Mouse (Mus musculus) forebrain, embryonic 12.5 days (tissue): ENCODE measurements around the gene Ttyh2. TPM values are rescaled to one million over a fixed set of nuclear protein-coding genes. Genes with fewer than 3 reads are reported as not detected.

Experiments
- ATAC-seq: fragments of 200-750 bp; cut with Nextera tagmentation; 2 replicates; pipeline ENCODE4 v1.8.0; 2017; ENCODE audit warnings: moderate TSS enrichment; ENCODE audit not compliant: low FRiP score
- H3K27ac ChIP-seq: fragments of 300-500 bp; sonication (generic); 2 replicates; pipeline ENCODE4 v1.5.1; 2016; ENCODE audit warnings: mild to moderate bottlenecking
- H3K27me3 ChIP-seq: fragments of 300-500 bp; sonication (generic); 2 replicates; pipeline ENCODE4 v1.6.1; 2016; ENCODE audit warnings: mild to moderate bottlenecking
- H3K36me3 ChIP-seq: fragments of 300-500 bp; sonication (generic); replicated peaks from 2 replicates; pipeline ENCODE4 v1.6.1; 2016; ENCODE audit warnings: mild to moderate bottlenecking
- H3K4me1 ChIP-seq: fragments of 300-500 bp; sonication (generic); 2 replicates; pipeline ENCODE4 v1.6.1; 2016
- H3K4me2 ChIP-seq: fragments of 300-500 bp; sonication (generic); 2 replicates; pipeline ENCODE4 v1.6.1; 2016; ENCODE audit warnings: mild to moderate bottlenecking, moderate library complexity
- H3K4me3 ChIP-seq: fragments of 300-500 bp; sonication (generic); replicated peaks from 2 replicates; pipeline ENCODE4 v1.5.1; 2016; ENCODE audit warnings: mild to moderate bottlenecking
- H3K9ac ChIP-seq: fragments of 300-500 bp; sonication (generic); 2 replicates; pipeline ENCODE4 v1.6.1; 2016; ENCODE audit warnings: mild to moderate bottlenecking
- H3K9me3 ChIP-seq: fragments of 300-500 bp; sonication (generic); 2 replicates; pipeline ENCODE4 v1.6.1; 2016
- WGBS: fragments of 180-500 bp; shearing (Covaris S2); methylation state at CpG from one replicate; pipeline ENCODE4 v1.1.7; 2016; 5-methylcytosine and 5-hydroxymethylcytosine counted together
- polyA plus RNA-seq: library from polyadenylated mRNA; unstranded; fragments of >200 nt; fragmentation: Nextera tagmentation; extraction: Ambion mirVana; gene quantifications from 2 replicates; pipeline ENCODE4 v1.2.1, GENCODE M21; 2016

Ttyh2 gene
- polyA plus RNA-seq, 1 experiment from 2014 or later, result 11.8 TPM

DNA sequence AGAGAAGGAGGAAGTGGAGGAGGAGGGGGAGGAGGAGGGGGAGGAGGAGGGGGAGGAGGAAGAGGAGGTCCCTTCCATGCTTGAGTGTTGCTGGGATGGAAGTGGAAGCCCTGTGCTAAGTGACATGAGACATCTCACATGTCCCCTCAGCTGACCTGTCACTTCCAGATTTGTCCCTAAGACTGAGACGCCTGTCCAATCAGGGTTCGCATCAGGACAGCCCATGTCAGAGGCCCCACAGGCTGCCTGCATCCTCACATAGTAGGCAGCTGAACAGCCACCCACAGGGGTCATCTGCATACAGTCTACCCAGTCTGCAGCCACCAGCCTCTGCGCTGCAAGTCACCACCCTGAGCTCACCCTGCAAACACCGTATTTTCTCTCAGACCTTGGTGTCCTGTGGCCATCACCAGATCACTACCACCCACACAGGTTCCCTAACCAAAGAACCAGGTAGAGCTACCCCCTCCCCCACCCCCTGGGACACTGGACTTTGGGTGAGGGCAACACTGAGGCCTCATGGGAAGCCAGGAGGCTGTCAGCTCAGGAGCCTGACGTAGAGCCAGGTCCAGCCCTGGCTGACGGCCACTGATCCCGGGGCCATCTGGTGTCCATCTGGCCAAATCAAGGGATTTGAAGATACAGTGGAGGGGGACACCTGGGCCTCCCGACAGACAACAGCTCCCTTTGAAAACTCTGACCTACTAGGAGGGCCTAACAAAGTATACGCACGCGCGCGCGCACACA lies 9.6 kb downstream of the Ttyh2 start:
- H3K4me1 ChIP-seq, result peaks cover 23% of the 10 kb centered on the region
- no peaks in the 10 kb centered on the region for H3K27me3 ChIP-seq
- no peaks in the 10 kb centered on the region for H3K9me3 ChIP-seq
- H3K4me2 ChIP-seq, result no peak overlapping the region
- no peak overlapping the region for H3K9ac ChIP-seq
- no peaks in the 10 kb centered on the region for H3K36me3 ChIP-seq
- WGBS, result 80% methylated on average over 14 of the region's 14 CpGs
- H3K4me3 ChIP-seq, result no peak overlapping the region
- H3K27ac ChIP-seq, result no peak overlapping the region
- no peak for ATAC-seq

DNA sequence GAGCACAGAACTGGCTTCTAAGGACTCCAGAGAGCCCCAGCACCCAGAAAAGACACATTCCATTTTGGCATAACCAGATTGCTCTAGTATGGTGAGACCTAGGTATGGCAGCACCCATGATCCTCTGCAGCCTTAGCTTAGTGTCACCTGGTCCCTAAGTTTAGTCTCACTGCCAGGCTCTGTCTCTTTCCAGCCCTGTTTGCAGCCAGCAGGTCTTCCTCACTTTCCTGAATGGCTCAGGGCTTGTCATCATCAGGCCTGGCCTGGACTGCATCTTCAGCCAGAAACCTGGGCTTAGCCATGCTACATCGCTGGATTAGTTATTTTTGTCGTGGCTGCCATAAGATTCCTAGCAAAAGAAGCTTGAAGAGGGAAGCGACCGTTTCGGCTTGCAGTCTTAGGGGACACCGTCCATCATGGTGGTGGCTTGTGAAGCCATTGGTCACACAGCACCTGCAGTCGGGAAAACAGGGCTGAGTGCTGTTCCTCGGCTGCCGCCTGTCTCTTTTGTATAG lies 10.4 kb downstream of the Ttyh2 start:
- Histone ChIP-seq H3K9ac (no peak overlapping the region), H3K4me3 (no peak overlapping the region), H3K4me1 (peaks cover 18% of the 10 kb centered on the region), H3K4me2 (no peak overlapping the region), H3K27me3 (no peaks in the 10 kb centered on the region), H3K9me3 (no peaks in the 10 kb centered on the region), H3K27ac (no peak overlapping the region), H3K36me3 (peaks cover 6% of the 10 kb centered on the region; the same call in 1 of the 2 replicates)
- 83% methylated on average over 9 of the region's 9 CpGs for WGBS
- ATAC-seq, result no peak

DNA sequence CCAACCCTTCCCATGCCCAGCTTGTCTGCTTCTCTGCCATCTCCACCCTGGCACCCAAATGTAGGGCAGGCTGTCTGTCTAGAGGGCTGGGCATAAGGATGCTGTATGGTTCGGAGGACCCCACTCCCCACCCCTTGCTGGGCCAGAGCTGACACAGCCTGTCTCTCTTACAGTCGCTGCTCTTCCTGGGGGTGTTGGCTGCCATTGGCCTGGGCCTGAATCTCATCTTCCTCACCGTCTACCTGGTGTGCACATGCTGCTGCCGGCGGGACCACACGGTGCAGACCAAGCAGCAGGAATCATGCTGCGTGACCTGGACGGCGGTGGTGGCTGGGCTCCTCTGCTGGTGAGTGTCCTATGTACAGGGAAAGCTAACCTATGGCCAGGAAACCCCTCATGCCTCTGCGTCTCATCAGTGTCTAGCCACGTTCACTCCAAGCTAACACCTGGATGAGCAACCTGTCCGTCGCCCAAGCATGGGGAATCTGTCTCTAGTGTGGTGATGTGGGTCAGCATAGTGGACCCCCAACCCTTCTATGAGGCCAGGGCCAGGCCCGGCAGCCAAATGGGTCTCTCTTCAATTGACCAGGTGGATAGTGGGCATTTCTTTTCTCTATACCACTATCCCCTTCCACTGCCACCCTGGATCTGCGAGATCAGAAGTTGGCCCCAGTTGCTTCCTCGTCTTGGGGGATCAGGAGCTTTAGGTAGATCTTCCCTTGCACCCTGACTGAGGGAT lies 11.2 kb downstream of the Ttyh2 start:
- H3K9ac ChIP-seq, result no peak overlapping the region
- no peaks in the 10 kb centered on the region for H3K27me3 ChIP-seq
- no peak for ATAC-seq
- H3K9me3 ChIP-seq, result no peaks in the 10 kb centered on the region
- 91% methylated on average over 16 of the region's 16 CpGs for WGBS
- H3K4me1 ChIP-seq, result peaks cover 18% of the 10 kb centered on the region
- H3K27ac ChIP-seq, result no peak overlapping the region
- no peak overlapping the region for H3K4me3 ChIP-seq
- no peak overlapping the region for H3K4me2 ChIP-seq
- peaks cover 6% of the 10 kb centered on the region; the same call in 1 of the 2 replicates for H3K36me3 ChIP-seq

- no peak overlapping the region for H3K4me2 ChIP-seq
- no peak overlapping the region for H3K9ac ChIP-seq
- no peaks in the 10 kb centered on the region for H3K9me3 ChIP-seq
- no peak overlapping the region for H3K4me3 ChIP-seq
- H3K27me3 ChIP-seq, result no peaks in the 10 kb centered on the region
- ATAC-seq, result no peak
- H3K36me3 ChIP-seq, result peaks cover 6% of the 10 kb centered on the region; the same call in 1 of the 2 replicates
- 0 out of 2 replicates have a peak overlapping the region, but pooled peaks have one; percentile 15 for H3K27ac ChIP-seq
- H3K4me1 ChIP-seq, result peaks cover 22% of the 10 kb centered on the region
- WGBS, result 73% methylated on average over 9 of the region's 10 CpGs
Observed at GRCm38 (mm10) chr11:114687574-114688188, 12.4 kb downstream of the Ttyh2 start.

GRCm38 (mm10) chr11:114688729-114689128 lies 13.5 kb downstream of the Ttyh2 start:
- H3K36me3 ChIP-seq, result peaks cover 6% of the 10 kb centered on the region; the same call in 1 of the 2 replicates
- 92% methylated on average over 2 of the region's 3 CpGs for WGBS
- H3K27me3 ChIP-seq, result no peaks in the 10 kb centered on the region
- no peaks in the 10 kb centered on the region for H3K9me3 ChIP-seq
- no peak overlapping the region for H3K4me2 ChIP-seq
- H3K4me3 ChIP-seq, result no peak overlapping the region
- H3K9ac ChIP-seq, result no peak overlapping the region
- H3K4me1 ChIP-seq, result peaks cover 23% of the 10 kb centered on the region
- H3K27ac ChIP-seq, result no peak overlapping the region
- ATAC-seq, result no peak

DNA sequence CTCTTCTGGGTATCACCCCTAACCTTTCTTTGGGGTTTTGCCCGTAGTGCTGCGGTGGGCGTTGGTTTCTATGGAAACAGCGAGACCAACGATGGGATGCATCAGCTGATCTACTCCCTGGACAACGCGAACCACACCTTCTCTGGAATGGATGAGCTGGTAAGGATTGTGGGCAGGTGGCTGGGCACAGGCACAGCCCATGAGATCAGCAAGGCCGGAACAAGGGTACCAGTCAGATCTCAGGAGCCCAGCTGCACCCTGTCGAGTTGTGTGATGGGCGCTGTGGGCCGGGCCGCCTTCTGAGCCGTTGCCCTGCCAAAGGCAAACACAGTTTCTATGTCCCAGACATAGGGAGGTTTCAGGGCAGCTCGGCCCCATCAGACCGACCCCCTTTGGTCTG lies 15.0 kb downstream of the Ttyh2 start:
- 93% methylated on average over 15 of the region's 15 CpGs for WGBS

DNA sequence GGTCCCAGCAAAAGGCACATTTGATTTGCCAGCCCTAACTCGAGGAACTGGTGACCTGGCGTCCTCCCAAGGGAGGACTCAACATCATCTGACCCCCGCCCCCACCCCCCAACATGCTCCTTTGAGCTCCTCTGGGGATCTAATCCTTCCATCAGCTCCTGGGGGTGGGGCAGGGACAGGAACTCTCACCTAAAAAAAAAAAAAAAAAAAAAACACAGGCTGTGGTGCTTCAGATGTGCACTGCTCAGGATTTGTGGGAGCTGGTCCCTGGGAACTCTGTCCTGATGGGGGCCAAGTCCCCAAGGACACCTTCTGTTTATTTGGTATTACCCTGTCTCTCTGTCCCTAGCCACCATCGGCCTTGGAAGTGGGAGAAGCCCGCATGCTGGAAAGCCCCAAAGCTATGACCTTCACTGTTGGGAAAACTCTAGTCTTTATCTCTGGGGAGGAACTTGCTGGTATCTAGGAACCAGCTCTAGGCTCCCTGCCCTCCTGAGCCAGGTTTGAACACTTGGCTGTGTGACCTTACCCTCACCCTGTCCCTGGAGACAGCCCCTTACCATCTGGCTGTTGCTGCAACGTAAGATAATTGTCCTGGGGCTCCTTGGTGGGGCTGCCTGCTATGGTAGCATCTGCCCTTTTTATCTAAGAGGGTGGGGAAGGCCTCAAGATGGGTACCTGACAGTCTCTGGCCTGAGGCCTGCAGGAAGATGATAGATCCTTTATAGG lies 16.4 kb downstream of the Ttyh2 start:
- Histone ChIP-seq H3K4me1 (peaks cover 5% of the 10 kb centered on the region), H3K4me3 (no peak overlapping the region), H3K4me2 (no peak overlapping the region), H3K27ac (no peak overlapping the region), H3K27me3 (no peaks in the 10 kb centered on the region), H3K36me3 (peaks cover 8% of the 10 kb centered on the region; the same call in 1 of the 2 replicates), H3K9me3 (no peaks in the 10 kb centered on the region), H3K9ac (no peak overlapping the region)
- no peak for ATAC-seq
- 74% methylated on average over 6 of the region's 6 CpGs for WGBS

More for the DNA sequence above, 15.0 kb downstream of the Ttyh2 start:
- H3K4me1 ChIP-seq, result peaks cover 9% of the 10 kb centered on the region
- no peaks in the 10 kb centered on the region for H3K9me3 ChIP-seq
- H3K4me2 ChIP-seq, result no peak overlapping the region
- H3K4me3 ChIP-seq, result no peak overlapping the region
- H3K9ac ChIP-seq, result no peak overlapping the region
- no peaks in the 10 kb centered on the region for H3K27me3 ChIP-seq
- H3K36me3 ChIP-seq, result peaks cover 6% of the 10 kb centered on the region; the same call in 1 of the 2 replicates
- ATAC-seq, result no peak
- no peak overlapping the region for H3K27ac ChIP-seq

- Histone ChIP-seq H3K36me3 (peaks cover 10% of the 10 kb centered on the region; the same call in 1 of the 2 replicates), H3K4me2 (no peak overlapping the region), H3K4me1 (peaks cover 5% of the 10 kb centered on the region), H3K9ac (no peak overlapping the region), H3K27ac (no peak overlapping the region), H3K27me3 (no peaks in the 10 kb centered on the region), H3K9me3 (no peaks in the 10 kb centered on the region), H3K4me3 (no peak overlapping the region)
- no peak for ATAC-seq
- WGBS, result 47% methylated on average over 7 of the region's 7 CpGs
Observed at GRCm38 (mm10) chr11:114692601-114693000, 17.4 kb downstream of the Ttyh2 start.

- H3K4me2 ChIP-seq, result no peak overlapping the region
- WGBS, result 91% methylated on average over 6 of the region's 6 CpGs
- H3K9me3 ChIP-seq, result no peaks in the 10 kb centered on the region
- no peak overlapping the region for H3K9ac ChIP-seq
- H3K36me3 ChIP-seq, result peaks cover 10% of the 10 kb centered on the region; the same call in 1 of the 2 replicates
- no peaks in the 10 kb centered on the region for H3K27me3 ChIP-seq
- peaks cover 5% of the 10 kb centered on the region for H3K4me1 ChIP-seq
- no peak overlapping the region for H3K4me3 ChIP-seq
- no peak overlapping the region for H3K27ac ChIP-seq
- no peak for ATAC-seq
Observed at GRCm38 (mm10) chr11:114693456-114693855, 18.2 kb downstream of the Ttyh2 start.

- H3K27me3 ChIP-seq, result no peaks in the 10 kb centered on the region
- ATAC-seq, result no peak
- no peak overlapping the region for H3K9ac ChIP-seq
- peaks cover 5% of the 10 kb centered on the region for H3K4me1 ChIP-seq
- no peak overlapping the region for H3K27ac ChIP-seq
- WGBS, result 83% methylated on average over 2 of the region's 2 CpGs
- H3K4me3 ChIP-seq, result no peak overlapping the region
- H3K36me3 ChIP-seq, result peaks cover 10% of the 10 kb centered on the region; the same call in 1 of the 2 replicates
- H3K4me2 ChIP-seq, result no peak overlapping the region
- no peaks in the 10 kb centered on the region for H3K9me3 ChIP-seq
Observed at GRCm38 (mm10) chr11:114694451-114694850, 19.2 kb downstream of the Ttyh2 start.

DNA sequence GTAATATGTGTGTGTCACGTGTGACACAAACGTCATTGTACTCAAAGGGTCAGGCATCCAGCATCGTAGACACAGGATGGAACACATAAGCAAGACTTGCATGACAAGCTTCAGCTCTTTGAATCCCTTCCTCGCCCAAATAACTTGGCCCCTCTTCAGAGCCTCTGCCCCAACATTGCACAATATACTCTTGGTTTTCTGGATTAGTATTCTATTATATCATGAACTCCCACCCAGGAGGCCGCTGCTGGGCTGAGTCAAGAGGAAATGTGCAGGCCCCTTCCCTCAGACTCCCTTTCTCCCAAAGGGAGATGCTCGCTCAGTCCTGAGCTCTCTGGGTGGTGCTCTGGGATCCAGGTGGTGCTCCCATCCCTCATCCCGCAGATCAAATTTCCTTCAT lies 23.3 kb downstream of the Ttyh2 start:
- Histone ChIP-seq H3K4me2 (no peak overlapping the region), H3K9me3 (no peaks in the 10 kb centered on the region), H3K4me1 (peaks cover 3% of the 10 kb centered on the region), H3K27me3 (no peaks in the 10 kb centered on the region), H3K27ac (no peak overlapping the region), H3K36me3 (peaks cover 6% of the 10 kb centered on the region; the same call in 1 of the 2 replicates), H3K4me3 (no peak overlapping the region), H3K9ac (no peak overlapping the region)
- ATAC-seq, result no peak
- whole genome bisulfite sequencing, result 94% methylated on average over 7 of the region's 7 CpGs
